Mouse (Mus musculus): Measurements from ENCODE around the gene Usf2. TPM values are rescaled to one million over a fixed set of nuclear protein-coding genes. Genes with fewer than 3 reads are reported as not detected.

Gene Usf2
- polyA plus RNA-seq (2012; rRNA removed): 245 and 388 TPM in 2 replicates

GRCm38 (mm10) chr7:30956756-30957366 lies at the start of gene Usf2:
Usf2 (minus strand) TSS chr7:30956803.

GRCm38 (mm10) chr7:30973501-30974289 lies 17.1 kb upstream of the Usf2 start, which contains the start of gene Fam187b:
Fam187b (plus strand) TSS chr7:30973790.

GRCm38 (mm10) chr7:30973251-30973500 lies 16.6 kb upstream of the Usf2 start, which contains the start of gene Lsr:
Lsr (minus strand) TSS chr7:30973464.

GRCm38 (mm10) chr7:30943909-30944635 lies 12.5 kb downstream of the Usf2 start, which contains the start of gene Hamp:
Hamp (minus strand) TSS chr7:30944032.

GRCm38 (mm10) chr7:30924581-30924980 lies 32.0 kb downstream of the Usf2 start, which contains the start of gene Hamp2:
Hamp2 (minus strand) TSS chr7:30924681.

GRCm38 (mm10) chr7:30914732-30915131 lies 41.9 kb downstream of the Usf2 start, which contains the start of gene Mag:
Mag (minus strand) TSS chr7:30914873.

Other genes starting within 250 kb of the Usf2 start
- 1.9 and 3.4 TPM in 2 replicates for gene Atp4a, start 244.6 kb downstream of the Usf2 start, polyA plus RNA-seq (2012; rRNA removed)
- gene Tmem147, start 227.3 kb downstream of the Usf2 start, polyA plus RNA-seq (2012; rRNA removed): 293 and 358 TPM in 2 replicates
- gene Gapdhs, start 213.1 kb downstream of the Usf2 start, polyA plus RNA-seq (2012; rRNA removed): not detected in 2 replicates
- 7.5 and 9.7 TPM in 2 replicates for gene Sbsn, start 205.3 kb downstream of the Usf2 start, polyA plus RNA-seq (2012; rRNA removed)
- gene Dmkn, start 193.0 kb downstream of the Usf2 start, polyA plus RNA-seq (2012; rRNA removed): 36.0 and 40.0 TPM in 2 replicates
- gene Krtdap, start 168.9 kb downstream of the Usf2 start, polyA plus RNA-seq (2012; rRNA removed): not detected in 2 replicates
- 5.7 and 6.9 TPM in 2 replicates for gene Ffar2, start 133.0 kb downstream of the Usf2 start, polyA plus RNA-seq (2012; rRNA removed)
- gene Ffar3, start 100.6 kb downstream of the Usf2 start, polyA plus RNA-seq (2012; rRNA removed): not detected in 2 replicates
- gene Ffar1, start 95.2 kb downstream of the Usf2 start, polyA plus RNA-seq (2012; rRNA removed): 0.02 and 0.07 TPM in 2 replicates
- gene Cd22, start 76.5 kb downstream of the Usf2 start, polyA plus RNA-seq (2012; rRNA removed): 1.4 and 1.6 TPM in 2 replicates
- 0.99 and 1.1 TPM in 2 replicates for gene Mag, start 41.9 kb downstream of the Usf2 start, polyA plus RNA-seq (2012; rRNA removed)
- gene Hamp2, start 32.1 kb downstream of the Usf2 start, polyA plus RNA-seq (2012; rRNA removed): 3.6 and 6.3 TPM in 2 replicates
- gene Hamp, start 12.8 kb downstream of the Usf2 start, polyA plus RNA-seq (2012; rRNA removed): 2.3 and 5.6 TPM in 2 replicates
- gene Lsr, start 16.7 kb upstream of the Usf2 start, polyA plus RNA-seq (2012; rRNA removed): 139 and 178 TPM in 2 replicates
- 3.3 and 3.7 TPM in 2 replicates for gene Fam187b, start 17.0 kb upstream of the Usf2 start, polyA plus RNA-seq (2012; rRNA removed)
- gene Fxyd5, start 85.7 kb upstream of the Usf2 start, polyA plus RNA-seq (2012; rRNA removed): 45.3 and 62.0 TPM in 2 replicates
- gene Fxyd7, start 94.7 kb upstream of the Usf2 start, polyA plus RNA-seq (2012; rRNA removed): 10.8 and 13.2 TPM in 2 replicates
- 373 and 445 TPM in 2 replicates for gene Fxyd1, start 100.4 kb upstream of the Usf2 start, polyA plus RNA-seq (2012; rRNA removed)
- gene Lgi4, start 102.5 kb upstream of the Usf2 start, polyA plus RNA-seq (2012; rRNA removed): 5.8 and 6.0 TPM in 2 replicates
- 28.6 and 41.3 TPM in 2 replicates for gene Fxyd3, start 119.9 kb upstream of the Usf2 start, polyA plus RNA-seq (2012; rRNA removed)
- gene Hpn, start 158.5 kb upstream of the Usf2 start, polyA plus RNA-seq (2012; rRNA removed): 17.8 and 20.1 TPM in 2 replicates
- gene Scn1b, start 170.2 kb upstream of the Usf2 start, polyA plus RNA-seq (2012; rRNA removed): 41.7 and 53.9 TPM in 2 replicates
- gene Gramd1a, start 199.1 kb upstream of the Usf2 start, polyA plus RNA-seq (2012; rRNA removed): 237 and 249 TPM in 2 replicates